Mouse (Mus musculus) heart, embryonic 16.5 days (tissue): Measurements from ENCODE around the gene Ppih. TPM values are rescaled to one million over a fixed set of nuclear protein-coding genes. Genes with fewer than 3 reads are reported as not detected.

ENCODE experiments used
- ATAC-seq: fragments of 200-750 bp; cut with Nextera tagmentation; replicated peaks from 2 replicates; pipeline ENCODE4 v1.8.0; 2017; ENCODE audit warnings: moderate number of reproducible peaks; ENCODE audit not compliant: insufficient read depth, low FRiP score; ENCODE audit errors: extremely low read depth
- H3K27ac ChIP-seq: fragments of 300-500 bp; sonication (generic); 2 replicates; pipeline ENCODE4 v1.5.1; 2014; ENCODE audit warnings: mild to moderate bottlenecking, low read length, control low read depth, moderate library complexity
- H3K27me3 ChIP-seq: fragments of 300-500 bp; sonication (generic); 2 replicates; pipeline ENCODE4 v1.6.1; 2014; ENCODE audit warnings: low read length, mixed read lengths; ENCODE audit not compliant: control insufficient read depth, insufficient read depth
- H3K36me3 ChIP-seq: fragments of 300-500 bp; sonication (generic); 2 replicates; pipeline ENCODE4 v1.6.1; 2014; ENCODE audit not compliant: control insufficient read depth, insufficient read depth
- H3K4me1 ChIP-seq: fragments of 300-500 bp; sonication (generic); 2 replicates; pipeline ENCODE4 v1.6.1; 2014; ENCODE audit warnings: low read length, mixed read lengths; ENCODE audit not compliant: control insufficient read depth, insufficient read depth
- H3K4me2 ChIP-seq: fragments of 300-500 bp; sonication (generic); 2 replicates; pipeline ENCODE4 v1.6.1; 2014; ENCODE audit warnings: low read depth, mild to moderate bottlenecking, control low read depth, low read length
- H3K4me3 ChIP-seq: fragments of 300-500 bp; sonication (generic); 2 replicates; pipeline ENCODE4 v1.5.1; 2014; ENCODE audit warnings: mild to moderate bottlenecking, control low read depth, low read length
- H3K9ac ChIP-seq: fragments of 300-500 bp; sonication (generic); 2 replicates; pipeline ENCODE4 v1.6.1; 2014; ENCODE audit warnings: low read length, control low read depth
- H3K9me3 ChIP-seq: fragments of 300-500 bp; sonication (generic); replicated peaks from 2 replicates; pipeline ENCODE4 v1.6.1; 2016; ENCODE audit warnings: low read length; ENCODE audit not compliant: control insufficient read depth
- WGBS: fragments of 180-500 bp; shearing (Covaris S2); extraction: QIAGEN DNeasy Blood & Tissue Kit; methylation state at CpG from one replicate; pipeline ENCODE4 v1.1.7; 2014; 5-methylcytosine and 5-hydroxymethylcytosine counted together
- polyA plus RNA-seq: library from polyadenylated mRNA; unstranded; fragments of >200 nt; fragmentation: Nextera tagmentation; extraction: Ambion mirVana; gene quantifications from 2 replicates; pipeline ENCODE4 v1.2.1, GENCODE M21; 2015

Gene Ppih
- polyA plus RNA-seq, 1 experiment from 2014 or later, result 36.7 TPM

- no peak overlapping the region for H3K4me2 ChIP-seq
- no peak for ATAC-seq
- no peak overlapping the region for H3K4me3 ChIP-seq
- no peaks in the 10 kb centered on the region for H3K27me3 ChIP-seq
- no peaks in the 10 kb centered on the region for H3K9me3 ChIP-seq
- 0 out of 2 replicates have a peak overlapping the region, but pooled peaks have one; percentile 0 for H3K9ac ChIP-seq
- peaks cover 4% of the 10 kb centered on the region for H3K4me1 ChIP-seq
- no peak overlapping the region for H3K27ac ChIP-seq
- H3K36me3 ChIP-seq, result no peaks in the 10 kb centered on the region
- WGBS, result 32% methylated on average over 9 of the region's 9 CpGs
Observed at GRCm38 (mm10) chr4:119254012-119254618, 66.2 kb downstream of the Ppih start.

- no peak for ATAC-seq
- H3K9me3 ChIP-seq, result no peaks in the 10 kb centered on the region
Observed at GRCm38 (mm10) chr4:119252025-119252808, 68.1 kb downstream of the Ppih start.

More at GRCm38 (mm10) chr4:119252025-119252808, 68.1 kb downstream of the Ppih start:
- no peak overlapping the region for H3K27ac ChIP-seq
- H3K4me2 ChIP-seq, result no peak overlapping the region
- peaks cover 11% of the 10 kb centered on the region for H3K4me1 ChIP-seq
- WGBS, result 54% methylated on average over 7 of the region's 7 CpGs
- H3K4me3 ChIP-seq, result no peak overlapping the region
- peaks cover 4% of the 10 kb centered on the region; the same call in 1 of the 2 replicates for H3K36me3 ChIP-seq
- H3K27me3 ChIP-seq, result no peaks in the 10 kb centered on the region
- H3K9ac ChIP-seq, result no peak overlapping the region

Other genes starting within 250 kb of the Ppih start
- 129 and 136 TPM in 2 replicates for gene Slc2a1, start 211.8 kb downstream of the Ppih start, polyA plus RNA-seq
- gene Zfp691, start 146.4 kb downstream of the Ppih start, polyA plus RNA-seq, result 7.7 and 10.8 TPM in 2 replicates
- gene Ermap, start 130.5 kb downstream of the Ppih start, polyA plus RNA-seq, result 0.88 and 1.4 TPM in 2 replicates
- 114 and 119 TPM in 2 replicates for gene Svbp, start 125.2 kb downstream of the Ppih start, polyA plus RNA-seq
- gene Tmem269, start 102.3 kb downstream of the Ppih start, polyA plus RNA-seq, result 0.15 and 0.22 TPM in 2 replicates
- gene AU022252, start 87.8 kb downstream of the Ppih start, polyA plus RNA-seq, result 22.5 and 23.4 TPM in 2 replicates
- gene P3h1, start 87.6 kb downstream of the Ppih start, polyA plus RNA-seq, result 28.2 and 29.3 TPM in 2 replicates
- gene Cldn19, start 65.1 kb downstream of the Ppih start, polyA plus RNA-seq, result not detected in 2 replicates
- gene Ybx1, start 25.9 kb downstream of the Ppih start, polyA plus RNA-seq, result 501 and 547 TPM in 2 replicates
- 3.8 and 4.0 TPM in 2 replicates for gene Ccdc30, start 95.0 kb upstream of the Ppih start, polyA plus RNA-seq
- gene Ppcs, start 101.9 kb upstream of the Ppih start, polyA plus RNA-seq, result 30.3 and 32.6 TPM in 2 replicates
- 0.28 and 0.42 TPM in 2 replicates for gene Zmynd12, start 102.3 kb upstream of the Ppih start, polyA plus RNA-seq
- 4.5 and 4.6 TPM in 2 replicates for gene Rimkla, start 172.1 kb upstream of the Ppih start, polyA plus RNA-seq
- 20.2 and 21.5 TPM in 2 replicates for gene Foxj3, start 216.5 kb upstream of the Ppih start, polyA plus RNA-seq
- gene Frg2f1, start 219.0 kb upstream of the Ppih start, polyA plus RNA-seq, result 3.1 and 5.6 TPM in 2 replicates